Mouse (Mus musculus) spleen, postnatal 10 days (tissue): ENCODE results near the gene Trim8.

Experiments used
- DNase-seq, 2 experiments: peaks; one replicate each; pipeline ENCODE4 v3.0.0; 2021 to 2022; ENCODE audit warnings: low spot score in 2 of 2

Trim8 gene

GRCm38 (mm10) chr19:46548110-46548509 is 46.6 kb downstream of the Trim8 start:
- no peak for DNase-seq

GRCm38 (mm10) chr19:46550385-46550784 is 48.9 kb downstream of the Trim8 start:
- no peak for DNase-seq

GRCm38 (mm10) chr19:46552496-46552895 is 51.0 kb downstream of the Trim8 start:
- no peak for DNase-seq

GRCm38 (mm10) chr19:46553541-46553955 is 52.0 kb downstream of the Trim8 start:
- DNase-seq = peak; percentile 30 to 67

- no peak for DNase-seq
These were observed 56.5 kb downstream of the Trim8 start for GRCm38 (mm10) chr19:46558009-46558408.

GRCm38 (mm10) chr19:46558631-46559030 is 57.1 kb downstream of the Trim8 start:
- DNase-seq = no peak

- DNase-seq = peak in 1 of 2 experiments; percentile 52
These were observed 60.6 kb downstream of the Trim8 start for GRCm38 (mm10) chr19:46562132-46562531.

GRCm38 (mm10) chr19:46562581-46563515 is 61.3 kb downstream of the Trim8 start:
- DNase-seq = no peak

- DNase-seq = no peak
These were observed 62.1 kb downstream of the Trim8 start for GRCm38 (mm10) chr19:46563603-46564002.

GRCm38 (mm10) chr19:46564043-46564462 is 62.6 kb downstream of the Trim8 start:
- DNase-seq = no peak
